Mouse (Mus musculus) lung, adult 2 months (tissue): ENCODE data around the gene Nos1ap.

ENCODE experiments used
- CTCF ChIP-seq: fragments of 200-500 bp; IDR thresholded peaks from 2 replicates; pipeline ENCODE4 v1.5.1; 2011; ENCODE audit warnings: mild to moderate bottlenecking, low read length, control low read depth; ENCODE audit not compliant: insufficient read depth
- POLR2A ChIP-seq: fragments of 200-500 bp; IDR thresholded peaks from 2 replicates; pipeline ENCODE4 v1.6.1; 2011; ENCODE audit warnings: low read depth, mild to moderate bottlenecking, control low read depth, low read length, borderline replicate concordance; ENCODE audit errors: extremely low read depth

DNA sequence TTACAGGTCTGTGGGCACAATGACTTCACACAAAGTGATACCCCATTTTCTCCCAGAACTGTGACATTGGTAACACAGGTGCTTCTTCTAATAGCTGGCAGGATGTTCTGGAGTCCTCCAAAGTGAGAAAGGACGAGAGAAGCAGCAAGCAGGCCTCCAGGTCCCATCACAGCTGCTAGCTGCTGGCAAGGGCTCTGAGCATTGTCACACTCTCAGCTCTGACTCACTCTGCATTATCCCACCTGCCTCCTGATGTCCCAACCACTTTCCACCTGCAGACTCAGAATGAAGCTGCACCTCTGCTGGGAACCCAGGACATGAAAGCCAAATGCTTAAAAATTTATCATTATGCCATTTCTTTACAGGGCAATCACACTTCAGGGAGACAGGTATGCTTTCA lies 195.0 kb downstream of the Nos1ap start:
- no peak for TF ChIP-seq CTCF
- TF ChIP-seq POLR2A: no peak
